Mouse (Mus musculus): ENCODE measurements around the gene St6galnac3. TPM values are rescaled to one million over a fixed set of nuclear protein-coding genes. Genes with fewer than 3 reads are reported as not detected.
A peak's percentile ranks its signal among the peaks of the same experiment; 100 is the strongest.

St6galnac3 gene
- polyA plus RNA-seq, 1 experiment from 2014 or later, result 23.2 TPM

- Histone ChIP-seq H3K27me3 (replicated peaks; ENCODE audit: control insufficient read depth, insufficient read depth, low read length) (no peaks in the 10 kb centered on the region), H3K9me3 (ENCODE audit: control insufficient read depth, low read length) (peaks cover 3% of the 10 kb centered on the region), H3K27ac (ENCODE audit: low read depth, low read length) (no peak overlapping the region), H3K4me3 (ENCODE audit: low read length) (no peak overlapping the region), H3K36me3 (ENCODE audit: control insufficient read depth, insufficient read depth, low read length) (no peaks in the 10 kb centered on the region), H3K9ac (ENCODE audit: low read depth, low read length) (no peak overlapping the region), H3K4me1 (ENCODE audit: control insufficient read depth, insufficient read depth, low read depth, low read length) (no peaks in the 10 kb centered on the region), H3K4me2 (ENCODE audit: low read length) (no peak overlapping the region)
- ATAC-seq, result no peak
- WGBS, result 74% methylated on average over 7 of the region's 7 CpGs
Observed at GRCm38 (mm10) chr3:153516848-153517247, 208.1 kb downstream of the St6galnac3 start.

GRCm38 (mm10) chr3:153513501-153514060 lies 211.4 kb downstream of the St6galnac3 start:
- no peak for ATAC-seq
- Histone ChIP-seq H3K36me3 (ENCODE audit: control insufficient read depth, insufficient read depth, low read length) (no peaks in the 10 kb centered on the region), H3K9me3 (ENCODE audit: control insufficient read depth, low read length) (peaks cover 3% of the 10 kb centered on the region), H3K27ac (ENCODE audit: low read depth, low read length) (no peak overlapping the region), H3K4me2 (ENCODE audit: low read length) (no peak overlapping the region), H3K4me3 (ENCODE audit: low read length) (no peak overlapping the region), H3K27me3 (replicated peaks; ENCODE audit: control insufficient read depth, insufficient read depth, low read length) (no peaks in the 10 kb centered on the region), H3K4me1 (ENCODE audit: control insufficient read depth, insufficient read depth, low read depth, low read length) (peaks cover 8% of the 10 kb centered on the region), H3K9ac (ENCODE audit: low read depth, low read length) (no peak overlapping the region)
- 47% methylated on average over 6 of the region's 6 CpGs for WGBS

- H3K27ac ChIP-seq (ENCODE audit: low read depth, low read length), result no peak overlapping the region
- H3K27me3 ChIP-seq (replicated peaks; ENCODE audit: control insufficient read depth, insufficient read depth, low read length), result no peaks in the 10 kb centered on the region
- no peak overlapping the region for H3K4me2 ChIP-seq (ENCODE audit: low read length)
- peaks cover 8% of the 10 kb centered on the region for H3K4me1 ChIP-seq (ENCODE audit: control insufficient read depth, insufficient read depth, low read depth, low read length)
- no peaks in the 10 kb centered on the region for H3K36me3 ChIP-seq (ENCODE audit: control insufficient read depth, insufficient read depth, low read length)
- H3K4me3 ChIP-seq (ENCODE audit: low read length), result no peak overlapping the region
- no peak for ATAC-seq
- 70% methylated on average over 6 of the region's 6 CpGs for WGBS
- H3K9me3 ChIP-seq (ENCODE audit: control insufficient read depth, low read length), result no peaks in the 10 kb centered on the region
- H3K9ac ChIP-seq (ENCODE audit: low read depth, low read length), result no peak overlapping the region
Observed at GRCm38 (mm10) chr3:153512545-153512944, 212.4 kb downstream of the St6galnac3 start.

- H3K27me3 ChIP-seq (replicated peaks; ENCODE audit: control insufficient read depth, insufficient read depth, low read length), result no peaks in the 10 kb centered on the region
- WGBS, result 52% methylated on average over 7 of the region's 7 CpGs
- H3K9me3 ChIP-seq (ENCODE audit: control insufficient read depth, low read length), result no peaks in the 10 kb centered on the region
- no peak for ATAC-seq
- no peak overlapping the region for H3K4me3 ChIP-seq (ENCODE audit: low read length)
- H3K36me3 ChIP-seq (ENCODE audit: control insufficient read depth, insufficient read depth, low read length), result no peaks in the 10 kb centered on the region
- H3K9ac ChIP-seq (ENCODE audit: low read depth, low read length), result no peak overlapping the region
- H3K27ac ChIP-seq (ENCODE audit: low read depth, low read length), result no peak overlapping the region
- H3K4me2 ChIP-seq (ENCODE audit: low read length), result no peak overlapping the region
- peaks cover 8% of the 10 kb centered on the region for H3K4me1 ChIP-seq (ENCODE audit: control insufficient read depth, insufficient read depth, low read depth, low read length)
Observed at GRCm38 (mm10) chr3:153511151-153511580, 213.8 kb downstream of the St6galnac3 start.

GRCm38 (mm10) chr3:153510048-153510630 lies 214.8 kb downstream of the St6galnac3 start:
- Histone ChIP-seq H3K9ac (ENCODE audit: low read depth, low read length) (no peak overlapping the region), H3K4me3 (ENCODE audit: low read length) (no peak overlapping the region), H3K4me2 (ENCODE audit: low read length) (no peak overlapping the region), H3K27ac (ENCODE audit: low read depth, low read length) (no peak overlapping the region), H3K4me1 (ENCODE audit: control insufficient read depth, insufficient read depth, low read depth, low read length) (peaks cover 8% of the 10 kb centered on the region), H3K36me3 (ENCODE audit: control insufficient read depth, insufficient read depth, low read length) (no peaks in the 10 kb centered on the region), H3K27me3 (replicated peaks; ENCODE audit: control insufficient read depth, insufficient read depth, low read length) (no peaks in the 10 kb centered on the region), H3K9me3 (ENCODE audit: control insufficient read depth, low read length) (no peaks in the 10 kb centered on the region)
- WGBS, result 78% methylated on average over 9 of the region's 9 CpGs
- no peak for ATAC-seq

- WGBS, result 61% methylated on average over 4 of the region's 4 CpGs
- Histone ChIP-seq H3K27me3 (replicated peaks; ENCODE audit: control insufficient read depth, insufficient read depth, low read length) (no peaks in the 10 kb centered on the region), H3K4me3 (ENCODE audit: low read length) (no peak overlapping the region), H3K27ac (ENCODE audit: low read depth, low read length) (peak overlapping the region; percentile 31; the same call in 1 of the 2 replicates), H3K4me2 (ENCODE audit: low read length) (no peak overlapping the region), H3K9ac (ENCODE audit: low read depth, low read length) (0 out of 2 replicates have a peak overlapping the region, but pooled peaks have one; percentile 23), H3K36me3 (ENCODE audit: control insufficient read depth, insufficient read depth, low read length) (no peaks in the 10 kb centered on the region), H3K9me3 (ENCODE audit: control insufficient read depth, low read length) (no peaks in the 10 kb centered on the region), H3K4me1 (ENCODE audit: control insufficient read depth, insufficient read depth, low read depth, low read length) (peaks cover 8% of the 10 kb centered on the region)
- peak; percentile 43; the same call in 1 of the 2 replicates for ATAC-seq
Observed at GRCm38 (mm10) chr3:153509643-153510042, 215.3 kb downstream of the St6galnac3 start.

- ATAC-seq, result peak; percentile 62; the same call in 1 of the 2 replicates
- no peaks in the 10 kb centered on the region for H3K27me3 ChIP-seq (replicated peaks; ENCODE audit: control insufficient read depth, insufficient read depth, low read length)
- no peak overlapping the region for H3K4me2 ChIP-seq (ENCODE audit: low read length)
- H3K4me1 ChIP-seq (ENCODE audit: control insufficient read depth, insufficient read depth, low read depth, low read length), result peaks cover 8% of the 10 kb centered on the region
- H3K9ac ChIP-seq (ENCODE audit: low read depth, low read length), result no peak overlapping the region
- H3K27ac ChIP-seq (ENCODE audit: low read depth, low read length), result peak overlapping the region; percentile 19; the same call in 1 of the 2 replicates
- no peaks in the 10 kb centered on the region for H3K36me3 ChIP-seq (ENCODE audit: control insufficient read depth, insufficient read depth, low read length)
- WGBS, result 79% methylated on average over 3 of the region's 3 CpGs
- H3K4me3 ChIP-seq (ENCODE audit: low read length), result no peak overlapping the region
- no peaks in the 10 kb centered on the region for H3K9me3 ChIP-seq (ENCODE audit: control insufficient read depth, low read length)
Observed at GRCm38 (mm10) chr3:153509029-153509428, 215.9 kb downstream of the St6galnac3 start.

- Histone ChIP-seq H3K9me3 (ENCODE audit: control insufficient read depth, low read length) (no peaks in the 10 kb centered on the region), H3K4me1 (ENCODE audit: control insufficient read depth, insufficient read depth, low read depth, low read length) (peaks cover 8% of the 10 kb centered on the region), H3K27ac (ENCODE audit: low read depth, low read length) (no peak overlapping the region), H3K27me3 (replicated peaks; ENCODE audit: control insufficient read depth, insufficient read depth, low read length) (no peaks in the 10 kb centered on the region), H3K4me3 (ENCODE audit: low read length) (no peak overlapping the region), H3K36me3 (ENCODE audit: control insufficient read depth, insufficient read depth, low read length) (no peaks in the 10 kb centered on the region), H3K4me2 (ENCODE audit: low read length) (no peak overlapping the region), H3K9ac (ENCODE audit: low read depth, low read length) (no peak overlapping the region)
- WGBS, result 78% methylated on average over 2 of the region's 2 CpGs
- ATAC-seq, result no peak
Observed at GRCm38 (mm10) chr3:153508592-153508991, 216.4 kb downstream of the St6galnac3 start.

GRCm38 (mm10) chr3:153507599-153507998 lies 217.4 kb downstream of the St6galnac3 start:
- H3K9me3 ChIP-seq (ENCODE audit: control insufficient read depth, low read length), result no peaks in the 10 kb centered on the region
- no peak overlapping the region for H3K4me2 ChIP-seq (ENCODE audit: low read length)
- no peak overlapping the region for H3K27ac ChIP-seq (ENCODE audit: low read depth, low read length)
- H3K9ac ChIP-seq (ENCODE audit: low read depth, low read length), result no peak overlapping the region
- no peak for ATAC-seq
- H3K27me3 ChIP-seq (replicated peaks; ENCODE audit: control insufficient read depth, insufficient read depth, low read length), result no peaks in the 10 kb centered on the region
- no peak overlapping the region for H3K4me3 ChIP-seq (ENCODE audit: low read length)
- no peaks in the 10 kb centered on the region for H3K36me3 ChIP-seq (ENCODE audit: control insufficient read depth, insufficient read depth, low read length)
- H3K4me1 ChIP-seq (ENCODE audit: control insufficient read depth, insufficient read depth, low read depth, low read length), result peaks cover 8% of the 10 kb centered on the region
- WGBS, result 94% methylated on average over 2 of the region's 2 CpGs

All from hindbrain, embryonic 16.5 days (tissue).